Mouse (Mus musculus) myocyte (in vitro differentiated cells): ENCODE measurements around the gene Rbm6.

Experiments used
- CEBPB ChIP-seq: IDR thresholded peaks from 2 replicates; pipeline ENCODE4 v1.6.1; 2011; ENCODE audit warnings: mild to moderate bottlenecking, moderate library complexity; ENCODE audit not compliant: poor library complexity, insufficient read depth, severe bottlenecking
- E2F4 ChIP-seq: IDR thresholded peaks from one replicate; pipeline ENCODE4 v1.6.1; 2011; ENCODE audit warnings: mild to moderate bottlenecking, control low read depth, moderate library complexity; ENCODE audit not compliant: insufficient read depth
- MAX ChIP-seq: IDR thresholded peaks from one replicate; pipeline ENCODE4 v1.6.1; 2011; ENCODE audit warnings: low read depth, mild to moderate bottlenecking, control low read depth
- MYOG ChIP-seq, 3 experiments: IDR thresholded peaks; one replicate each; pipeline ENCODE4 v1.6.1; 2011; ENCODE audit warnings: control low read depth in 2 of 3, low read depth in 2 of 3, mild to moderate bottlenecking in 2 of 3; ENCODE audit not compliant: insufficient read length in 2 of 3, control insufficient read depth in 1 of 3, insufficient read depth in 1 of 3
- POLR2A ChIP-seq: IDR thresholded peaks from one replicate; pipeline ENCODE4 v1.6.1; 2011; ENCODE audit warnings: low read depth, mild to moderate bottlenecking, control low read depth, moderate library complexity; ENCODE audit not compliant: insufficient read length
- SRF ChIP-seq: IDR thresholded peaks from one replicate; pipeline ENCODE4 v1.6.1; 2011; ENCODE audit warnings: low read depth; ENCODE audit not compliant: control insufficient read depth, insufficient read length
- TCF3 ChIP-seq: IDR thresholded peaks from one replicate; pipeline ENCODE4 v1.6.1; 2011; ENCODE audit warnings: low read depth, control low read depth; ENCODE audit not compliant: insufficient read length
- USF1 ChIP-seq: IDR thresholded peaks from one replicate; pipeline ENCODE4 v1.6.1; 2011; ENCODE audit warnings: low read depth, mild to moderate bottlenecking, control low read depth, moderate library complexity

GRCm38 (mm10) chr9:107782536-107783203 lies 90.4 kb downstream of the Rbm6 start:
- TF ChIP-seq MYOG (IDR thresholded peaks at IDR 0.05; ENCODE audit: control insufficient read depth in 1 of 3, insufficient read depth in 1 of 3, insufficient read length in 2 of 3, low read depth in 2 of 3) (no peak), POLR2A (no peak), MAX (no peak), USF1 (no peak), SRF (no peak), CEBPB (no peak), E2F4 (no peak), TCF3 (no peak)
